Mouse (Mus musculus) spleen, postnatal 4 days (tissue): ENCODE data around the gene Trip10.
A peak's percentile ranks its signal among the peaks of the same experiment; 100 is the strongest.
"Not testable (repeated sequence)": the region's sequence is repeated elsewhere in the genome, so short reads cannot be mapped to it uniquely, and the experiment has no call there.

Source experiments
- DNase-seq, 2 experiments: peaks; one replicate each; pipeline ENCODE4 v3.0.0; 2022; ENCODE audit warnings: low spot score in 2 of 2

Gene Trip10

DNA sequence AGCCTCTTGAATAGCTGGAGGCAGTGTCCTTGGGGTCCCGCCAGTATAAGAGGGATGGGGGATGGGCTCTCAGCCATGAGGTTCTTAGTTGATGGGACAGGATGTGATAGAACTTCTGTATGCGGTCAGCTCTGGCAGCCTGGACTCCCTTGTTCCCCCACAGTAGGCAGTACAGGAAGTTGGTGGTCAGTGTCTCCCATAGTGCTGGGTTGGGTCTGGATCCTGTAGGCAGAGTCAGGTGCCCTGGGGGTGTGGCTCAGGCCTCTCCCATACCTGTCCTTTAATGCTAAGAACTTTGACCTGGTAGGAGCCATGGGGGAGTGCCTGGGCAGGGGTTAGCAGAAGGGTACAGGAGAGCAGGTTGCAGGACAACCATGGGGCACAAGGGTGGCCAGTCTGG is 14.9 kb downstream of the Trip10 start:
- peak in 1 of 2 experiments; percentile 12 for DNase-seq

DNA sequence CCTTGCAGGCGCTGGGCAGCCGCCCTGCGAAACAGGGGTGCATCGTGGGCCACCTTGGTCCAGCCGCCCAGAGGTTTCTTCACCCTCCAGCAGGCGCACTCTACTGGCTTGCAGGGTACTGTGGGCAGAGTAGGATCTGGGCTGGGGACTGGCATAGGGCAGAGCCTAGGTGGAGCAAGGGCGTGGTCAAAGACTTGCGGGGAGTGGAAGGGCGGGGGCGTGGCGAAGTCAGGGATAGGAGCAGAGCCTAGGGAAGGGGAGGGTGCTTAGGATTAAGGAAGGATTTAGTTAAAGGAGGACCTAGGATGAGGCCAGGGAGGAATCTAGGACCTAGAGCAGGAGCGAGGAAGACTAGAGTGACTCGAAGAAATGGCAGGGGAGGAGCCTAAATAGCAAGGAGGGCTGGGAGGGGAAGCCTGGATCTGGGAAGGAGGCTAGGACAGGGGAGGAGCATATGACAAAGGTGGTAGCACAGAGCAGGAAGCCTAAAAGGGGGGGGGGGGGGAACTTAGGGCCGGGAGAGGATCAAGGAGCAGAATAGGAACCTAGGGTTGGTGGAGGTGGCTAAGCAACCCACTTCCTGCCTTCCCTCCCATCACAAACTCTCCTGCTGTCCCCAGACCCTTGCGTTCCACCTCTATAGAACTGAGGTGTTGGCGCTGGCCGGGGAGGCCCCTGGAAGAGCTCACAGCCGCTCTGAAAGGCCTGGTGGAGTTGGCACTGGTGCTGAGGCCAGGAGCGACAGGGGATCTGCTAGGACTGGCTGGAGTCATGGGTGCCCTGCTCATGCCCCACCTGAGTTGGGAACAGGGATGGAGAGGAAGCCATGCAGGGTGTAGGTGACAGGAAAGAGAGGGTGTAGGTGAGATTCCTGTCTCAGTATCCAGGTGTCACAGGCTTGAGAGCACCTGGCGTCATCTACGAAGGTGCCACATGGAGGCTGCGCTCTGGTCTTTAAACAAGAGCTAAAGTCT is 16.0 kb downstream of the Trip10 start:
- DNase-seq, result peak; percentile 73 to 77

- no peak for DNase-seq
Measured at GRCm38 (mm10) chr17:57267556-57268126, 18.4 kb downstream of the Trip10 start.

DNA sequence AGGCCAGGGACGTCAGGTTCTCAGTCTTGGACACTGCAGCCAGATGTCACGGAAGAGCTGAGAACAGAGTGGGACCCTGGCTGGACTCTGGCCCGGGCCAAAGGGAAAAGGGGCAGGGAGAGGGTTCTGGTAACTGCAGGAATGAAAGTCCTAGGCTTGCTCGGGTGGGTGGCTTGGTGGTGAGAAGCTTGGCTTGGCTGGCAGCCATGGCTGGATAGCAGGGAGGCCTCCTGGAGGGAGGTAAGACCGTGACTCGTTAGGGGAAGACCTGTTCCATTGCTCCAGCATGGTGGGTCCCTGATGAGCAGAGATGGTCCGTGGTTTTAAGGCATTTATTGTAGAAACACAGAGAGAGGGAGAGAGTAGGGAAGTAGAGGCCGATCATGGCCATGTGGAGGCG is 22.0 kb downstream of the Trip10 start:
- no peak for DNase-seq

- no peak for DNase-seq
Measured at GRCm38 (mm10) chr17:57273846-57274245, 24.6 kb downstream of the Trip10 start.

DNA sequence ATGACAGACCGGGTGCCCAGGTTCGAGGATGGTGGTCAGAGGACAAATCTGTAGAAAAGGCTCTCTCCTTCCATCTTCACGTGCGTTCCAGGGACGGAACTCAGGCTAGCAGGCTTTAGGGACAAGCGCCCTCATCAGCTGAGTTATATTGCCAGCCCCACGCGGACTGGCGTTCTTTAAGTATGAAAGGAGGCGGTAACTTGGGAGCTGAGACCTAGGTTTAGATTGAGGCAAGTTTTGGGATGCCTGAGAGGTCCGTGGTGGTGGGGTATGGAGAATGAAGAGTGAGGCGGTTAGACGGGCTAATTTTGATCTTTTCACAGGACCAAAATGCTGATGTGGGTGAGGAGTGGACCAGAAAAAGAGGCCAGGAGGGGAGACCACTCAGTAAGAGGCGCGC is 25.4 kb downstream of the Trip10 start:
- no peak for DNase-seq

GRCm38 (mm10) chr17:57275111-57275996 is 26.1 kb downstream of the Trip10 start:
- DNase-seq, result peak; percentile 82 to 88

DNA sequence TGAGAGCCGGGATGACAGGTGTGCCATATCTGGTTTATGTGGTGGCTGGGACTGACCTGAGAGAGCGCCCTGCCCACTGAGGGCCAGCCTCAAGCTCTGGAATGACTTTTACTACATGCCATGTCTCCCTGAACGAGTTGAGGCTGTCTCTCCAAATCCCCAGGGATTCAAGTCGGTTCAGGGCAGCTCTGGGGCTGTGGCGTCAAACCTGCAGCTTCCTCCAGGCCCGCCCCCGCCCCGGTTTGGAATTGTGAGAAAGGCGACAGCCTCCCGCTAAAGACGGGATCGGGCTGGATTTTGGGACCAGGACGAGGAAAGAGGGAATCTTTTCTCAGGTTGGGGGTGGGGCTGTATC is 26.7 kb downstream of the Trip10 start:
- DNase-seq, result no peak

- peak; percentile 53 to 83 for DNase-seq
Measured at GRCm38 (mm10) chr17:57276634-57277121, 27.4 kb downstream of the Trip10 start.

DNA sequence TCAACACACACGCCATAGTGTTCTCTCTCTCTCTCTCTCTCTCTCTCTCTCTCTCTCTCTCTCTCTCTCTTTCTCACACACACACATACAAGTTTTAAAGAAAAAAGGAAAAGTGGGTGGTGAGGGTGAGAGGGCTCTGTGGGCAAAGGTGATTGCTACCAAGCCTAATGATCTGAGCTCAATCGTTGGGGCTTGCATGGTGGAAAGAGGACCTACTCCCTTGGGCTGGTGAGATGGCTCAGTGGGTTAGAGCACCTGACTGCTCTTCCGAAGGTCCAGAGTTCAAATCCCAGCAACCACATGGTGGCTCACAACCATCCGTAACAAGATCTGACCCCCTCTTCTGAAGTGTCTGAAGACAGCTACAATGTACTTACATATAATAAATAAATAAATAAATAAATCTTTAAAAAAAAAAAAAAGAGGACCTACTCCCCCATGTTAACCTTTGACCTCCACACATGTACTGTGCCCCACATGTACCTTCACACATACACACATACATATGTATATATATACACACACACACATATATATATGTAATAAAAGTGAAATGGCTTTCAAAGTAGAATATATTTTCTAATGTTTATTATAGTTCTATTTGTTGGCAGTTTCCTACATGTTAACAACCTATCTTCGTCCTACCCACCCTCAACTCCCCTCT is 28.5 kb downstream of the Trip10 start:
- not testable (repeated sequence) for DNase-seq

DNA sequence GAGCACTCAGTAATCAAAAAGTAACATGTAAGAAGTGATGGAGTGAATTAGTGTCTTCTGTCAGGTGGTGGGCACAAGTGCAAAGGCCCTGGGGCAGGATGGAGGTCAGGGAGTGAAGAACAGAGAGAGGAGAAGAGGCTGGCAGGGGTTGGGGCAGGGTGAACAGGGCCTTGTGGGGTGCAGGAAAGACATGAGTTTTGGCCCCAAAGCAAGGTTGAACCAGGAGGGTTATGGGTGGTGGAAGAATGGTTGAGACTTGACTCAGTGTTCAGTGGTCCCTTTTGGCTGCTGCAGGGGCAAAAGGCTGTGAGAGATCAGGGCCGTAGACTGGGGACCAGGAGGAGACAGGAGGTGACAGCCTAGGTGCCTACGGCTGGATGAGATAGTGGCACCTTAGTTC is 29.3 kb downstream of the Trip10 start:
- DNase-seq, result no peak

DNA sequence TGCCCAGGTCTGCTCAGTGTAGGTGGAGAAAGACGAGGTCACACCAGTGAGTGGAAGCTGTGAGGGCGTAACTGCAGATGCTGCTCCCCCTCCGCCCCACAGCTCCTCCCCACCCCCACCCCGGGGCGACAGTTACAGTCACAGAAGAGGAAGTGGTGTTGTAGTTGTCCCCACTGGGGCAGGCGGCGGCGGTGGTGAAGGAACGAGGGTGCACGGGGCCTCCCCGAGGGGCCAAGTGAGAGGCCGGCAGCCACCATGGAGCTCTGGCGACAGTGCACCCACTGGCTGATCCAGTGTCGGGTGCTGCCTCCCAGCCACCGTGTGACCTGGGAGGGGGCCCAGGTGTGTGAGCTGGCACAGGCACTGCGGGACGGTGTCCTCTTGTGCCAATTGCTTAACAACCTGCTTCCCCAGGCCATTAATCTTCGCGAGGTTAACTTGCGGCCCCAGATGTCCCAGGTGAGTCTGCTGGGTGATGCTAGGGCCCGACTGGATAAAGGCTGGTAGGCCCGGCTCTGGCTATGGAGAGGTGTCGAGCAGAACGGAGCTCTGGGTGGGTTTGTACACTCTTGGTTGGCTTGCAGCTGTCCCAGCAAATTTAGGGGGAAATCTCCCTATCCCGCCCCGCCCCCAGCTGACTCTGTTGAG is 29.8 kb downstream of the Trip10 start, which contains the start of gene Vav1:
Vav1 (plus strand) TSS at position 158 of the 648 bp plus-strand sequence.
- DNase-seq, result peak; percentile 81 to 91

DNA sequence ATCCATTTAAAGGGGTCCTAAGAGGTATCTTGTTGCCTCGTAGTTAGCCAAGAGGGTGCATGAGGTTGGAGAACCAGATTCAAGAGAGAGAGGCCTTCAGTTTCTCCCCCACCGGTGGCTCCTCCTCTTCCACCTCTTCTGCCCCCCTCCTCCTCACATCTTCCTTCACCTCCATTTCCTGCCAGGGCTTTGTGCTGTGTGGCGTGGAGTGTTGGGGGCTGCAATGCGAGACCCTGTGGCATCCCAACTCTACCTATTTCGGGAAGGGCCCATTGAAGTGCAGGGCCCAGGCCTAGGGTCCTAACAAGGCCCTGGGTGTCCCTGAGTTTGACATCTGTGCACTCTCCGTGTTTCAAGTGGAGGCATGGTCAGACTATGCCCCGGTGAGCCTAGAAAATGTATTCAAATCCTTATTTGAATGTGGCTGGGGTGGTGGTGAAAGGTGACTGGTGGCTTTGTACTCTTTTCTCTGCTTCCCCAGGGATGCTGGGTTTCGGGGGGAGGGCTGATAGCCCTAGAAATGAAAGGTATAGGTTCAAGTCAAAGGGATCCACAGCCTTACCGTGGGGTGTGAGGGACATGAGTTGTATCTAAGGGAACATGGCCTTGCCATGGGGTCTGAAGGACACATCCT is 30.5 kb downstream of the Trip10 start:
- DNase-seq, result peak; percentile 43 to 72

DNA sequence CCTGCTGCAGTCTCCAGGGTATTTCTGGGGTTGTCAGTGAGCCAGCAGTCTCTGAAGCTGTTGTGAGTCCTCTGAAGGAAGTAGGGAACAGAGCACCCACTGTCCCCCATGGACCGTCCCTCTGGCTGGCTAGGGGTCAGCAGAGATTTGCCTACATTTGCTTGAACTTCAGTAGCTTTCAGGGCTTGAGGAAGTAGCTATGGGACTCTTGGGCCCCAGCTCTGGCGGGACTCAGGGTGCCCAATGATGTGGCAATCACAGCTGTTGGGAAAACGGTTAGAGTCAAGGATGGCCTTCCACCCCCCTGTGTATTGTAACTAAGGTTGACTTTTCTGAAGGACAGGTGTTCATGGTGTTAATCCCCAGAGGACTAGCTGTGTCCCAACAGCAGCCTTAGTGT is 31.2 kb downstream of the Trip10 start:
- DNase-seq, result no peak

GRCm38 (mm10) chr17:57283906-57284305 is 34.7 kb downstream of the Trip10 start:
- DNase-seq, result no peak

DNA sequence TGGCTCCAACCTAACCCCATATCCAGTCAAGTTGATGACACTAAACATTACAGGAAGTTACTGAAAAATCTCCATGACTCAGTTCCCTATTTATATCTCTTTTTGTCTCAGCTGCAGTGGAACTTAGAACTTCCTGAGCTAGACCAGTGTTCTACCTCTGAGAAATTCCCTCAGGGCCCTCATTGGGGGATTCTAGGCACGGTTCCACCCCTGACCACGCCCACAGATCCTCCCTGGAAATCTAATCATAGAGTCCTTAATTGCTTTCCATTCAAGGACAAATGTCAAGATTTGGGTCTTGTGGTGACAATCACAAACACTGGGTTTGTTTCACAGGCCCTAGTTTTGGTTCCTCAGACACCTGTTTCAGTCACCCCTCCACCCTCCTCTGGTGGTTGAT is 35.8 kb downstream of the Trip10 start:
- no peak for DNase-seq

GRCm38 (mm10) chr17:57286718-57287355 is 37.6 kb downstream of the Trip10 start:
- no peak for DNase-seq

- DNase-seq, result no peak
Measured at GRCm38 (mm10) chr17:57289252-57289651, 40.0 kb downstream of the Trip10 start.

GRCm38 (mm10) chr17:57290001-57290670 is 40.9 kb downstream of the Trip10 start:
- peak in 1 of 2 experiments; percentile 25 for DNase-seq
